Mouse (Mus musculus): ENCODE measurements around the gene Vnn3.

DNA sequence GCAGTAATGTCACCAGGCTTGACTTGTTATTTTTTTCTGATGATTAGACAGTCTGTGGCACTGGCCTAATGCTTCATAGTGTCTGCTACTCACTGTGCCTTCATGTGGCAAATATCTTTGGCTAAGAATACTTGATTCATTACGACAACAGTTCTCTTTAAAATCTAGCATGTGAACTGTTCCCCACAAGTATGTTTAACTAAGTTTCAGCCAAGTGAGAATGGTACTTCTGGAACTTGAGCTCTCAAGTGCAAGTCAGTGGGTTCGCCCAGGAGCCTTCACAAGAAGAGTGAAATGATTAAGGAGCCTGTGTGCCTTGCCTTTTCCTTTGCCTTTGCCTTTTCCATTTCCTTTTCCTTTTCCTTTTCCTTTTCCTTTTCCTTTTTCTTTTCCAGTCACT, 834 bp downstream of the Vnn3 start:
- TF ChIP-seq POLR2A (IDR thresholded peaks at IDR 0.05; ENCODE audit: low read depth, low read length), result no peak
- TF ChIP-seq CTCF (conservative IDR thresholded peaks at IDR 0.05; ENCODE audit: insufficient read depth, insufficient read length, low read depth, low read length), result no peak
